Mouse (Mus musculus): Measurements from ENCODE around the gene Ccdc137.

Ccdc137 gene

DNA sequence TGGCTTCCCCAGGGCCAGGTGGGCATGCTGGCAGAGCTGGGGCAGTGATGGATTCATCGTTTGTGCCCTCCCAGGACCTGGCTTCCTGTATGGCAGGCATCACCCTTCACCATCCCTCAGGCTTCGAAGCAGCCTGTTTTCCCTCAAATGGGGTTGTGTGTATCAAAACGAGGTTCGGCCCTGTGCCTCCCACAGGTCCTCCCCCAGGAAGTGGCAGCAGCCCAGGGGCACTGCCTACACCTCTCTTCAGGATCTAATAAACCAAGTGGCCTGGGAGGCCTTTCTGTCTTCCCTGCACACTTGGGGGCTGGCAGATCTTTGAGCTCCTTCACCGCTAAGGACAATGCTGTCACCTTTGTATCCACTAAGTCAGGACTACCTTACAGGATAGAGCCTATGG is 41.0 kb downstream of the Ccdc137 start:
- no peak for DNase-seq (ENCODE audit: low read depth)

DNA sequence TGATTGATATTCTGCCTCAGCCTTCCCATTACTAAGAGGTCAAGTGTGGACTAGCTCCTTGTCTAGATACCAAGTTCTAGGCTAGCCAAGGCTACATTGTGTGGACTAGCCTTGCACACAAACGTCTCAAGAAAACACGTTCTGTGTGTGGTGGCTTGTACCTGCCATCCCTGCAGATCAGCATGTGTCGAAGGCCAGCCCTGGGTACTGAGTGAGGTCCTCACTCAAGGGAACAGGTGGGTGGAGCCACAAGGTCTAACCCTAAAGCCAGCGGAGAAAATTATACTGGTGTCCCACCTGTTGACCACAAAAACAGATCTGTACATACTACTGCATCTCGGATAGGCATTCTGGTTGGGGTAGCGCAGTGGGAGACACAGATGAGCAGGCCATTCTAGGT is 42.0 kb downstream of the Ccdc137 start:
- no peak for DNase-seq (ENCODE audit: low read depth)

GRCm38 (mm10) chr11:120500357-120500756 is 42.4 kb downstream of the Ccdc137 start:
- DNase-seq (ENCODE audit: low read depth), result no peak

- no peak for DNase-seq (ENCODE audit: low read depth)
Observed at GRCm38 (mm10) chr11:120501018-120501417, 43.1 kb downstream of the Ccdc137 start.

DNA sequence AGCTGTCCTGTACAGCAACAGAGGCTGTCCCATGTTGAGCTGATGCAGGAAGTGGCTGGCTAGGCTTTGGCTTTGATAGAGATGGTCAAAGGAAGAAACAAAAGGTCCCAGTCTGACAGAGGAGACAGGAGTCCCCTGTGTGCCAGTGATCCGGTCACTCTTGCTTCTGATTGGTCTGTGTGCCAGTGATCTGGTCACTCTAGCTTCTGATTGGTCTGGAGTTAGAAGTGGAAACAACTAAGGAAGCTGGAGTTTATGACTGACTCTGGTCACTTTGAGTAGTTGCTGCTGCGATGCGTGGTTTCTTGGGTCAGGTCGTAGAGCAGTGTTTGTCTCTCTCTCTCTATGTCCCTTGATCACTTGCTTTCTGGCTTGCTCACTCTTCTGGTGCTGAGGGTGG is 43.8 kb downstream of the Ccdc137 start:
- DNase-seq (ENCODE audit: low read depth), result no peak

- no peak for DNase-seq (ENCODE audit: low read depth)
Observed at GRCm38 (mm10) chr11:120505661-120506060, 47.7 kb downstream of the Ccdc137 start.

DNA sequence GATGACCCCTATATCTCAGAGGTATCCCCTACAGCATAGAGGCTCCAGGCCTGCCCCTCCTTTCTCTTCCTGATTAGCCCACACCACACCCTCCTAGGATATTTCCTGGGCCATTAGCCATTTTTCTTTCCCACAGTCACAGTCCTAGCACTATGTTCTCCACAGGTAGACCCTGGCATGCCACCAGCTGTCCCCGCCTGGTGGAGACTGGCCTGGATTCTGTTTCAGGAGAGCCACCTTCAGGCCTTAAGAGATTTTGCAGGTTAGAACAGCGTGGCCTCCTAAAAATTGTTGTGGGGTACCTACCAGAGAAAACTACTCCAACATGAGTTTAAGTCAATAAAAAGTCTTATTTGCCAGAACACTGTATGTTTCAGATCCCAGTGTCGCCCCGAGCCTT is 49.0 kb downstream of the Ccdc137 start:
- DNase-seq (ENCODE audit: low read depth), result no peak

DNA sequence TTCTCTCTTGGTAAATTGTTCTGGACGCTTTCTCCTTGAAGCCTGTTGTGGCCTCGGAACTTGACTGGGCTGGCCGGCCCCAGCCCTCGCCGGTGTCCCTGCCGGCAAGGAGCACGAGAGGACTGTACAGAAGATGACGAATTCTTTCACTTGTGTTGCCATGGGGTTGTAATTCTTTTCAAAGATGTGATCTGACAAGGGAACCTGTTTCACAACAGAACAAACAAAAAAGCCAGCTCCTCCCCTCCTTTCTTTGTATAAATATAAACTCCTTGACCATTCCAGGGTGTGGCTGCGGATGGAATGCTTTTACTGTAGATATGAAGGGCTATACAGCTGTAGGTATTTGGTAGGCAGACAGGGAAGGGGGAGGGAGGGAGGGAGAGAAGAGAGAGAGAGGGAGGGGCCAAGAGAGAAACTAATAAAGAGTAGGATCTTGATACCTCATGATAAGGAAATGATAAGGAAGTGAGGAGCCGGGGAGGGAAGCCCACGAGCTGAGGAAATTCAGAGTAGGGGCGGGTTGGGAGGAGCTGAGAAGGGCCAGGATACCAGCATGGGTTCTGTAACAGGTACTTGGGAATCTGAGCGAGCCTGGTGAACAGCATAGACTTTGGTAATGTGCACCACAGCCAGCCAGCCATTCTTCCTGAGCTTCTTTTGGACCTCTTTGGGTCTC is 49.8 kb downstream of the Ccdc137 start:
- no peak for DNase-seq (ENCODE audit: low read depth)

DNA sequence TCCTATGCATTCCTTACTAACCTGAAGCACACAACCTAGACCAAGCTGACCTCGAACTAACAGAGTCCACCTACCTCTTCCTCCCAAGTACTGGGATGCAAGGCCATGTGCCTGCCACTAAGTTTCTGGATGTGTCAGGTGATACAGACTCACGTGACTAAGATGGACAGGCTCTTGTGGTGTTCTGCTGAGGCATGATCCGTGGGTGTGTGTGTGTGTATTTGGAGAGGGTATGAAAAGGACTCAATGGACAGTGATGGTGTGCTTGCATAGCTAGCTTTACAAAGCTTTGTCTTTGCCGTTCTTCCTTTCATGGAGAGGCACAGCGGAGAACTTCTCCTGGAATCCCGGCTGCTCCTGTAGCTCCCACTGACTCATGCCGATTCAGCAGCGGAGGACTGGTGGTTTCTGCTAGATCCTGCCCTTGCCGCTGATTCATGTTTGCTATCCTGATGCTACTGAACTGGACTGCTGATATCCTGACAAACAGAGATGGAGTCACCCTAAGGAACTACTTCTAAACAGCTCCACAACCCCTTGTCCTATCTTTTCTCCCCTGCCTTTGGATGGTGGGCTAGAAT is 50.5 kb downstream of the Ccdc137 start:
- no peak for DNase-seq (ENCODE audit: low read depth)

- peak; percentile 47 for DNase-seq (ENCODE audit: low read depth)
Observed at GRCm38 (mm10) chr11:120509940-120510339, 52.0 kb downstream of the Ccdc137 start.

DNA sequence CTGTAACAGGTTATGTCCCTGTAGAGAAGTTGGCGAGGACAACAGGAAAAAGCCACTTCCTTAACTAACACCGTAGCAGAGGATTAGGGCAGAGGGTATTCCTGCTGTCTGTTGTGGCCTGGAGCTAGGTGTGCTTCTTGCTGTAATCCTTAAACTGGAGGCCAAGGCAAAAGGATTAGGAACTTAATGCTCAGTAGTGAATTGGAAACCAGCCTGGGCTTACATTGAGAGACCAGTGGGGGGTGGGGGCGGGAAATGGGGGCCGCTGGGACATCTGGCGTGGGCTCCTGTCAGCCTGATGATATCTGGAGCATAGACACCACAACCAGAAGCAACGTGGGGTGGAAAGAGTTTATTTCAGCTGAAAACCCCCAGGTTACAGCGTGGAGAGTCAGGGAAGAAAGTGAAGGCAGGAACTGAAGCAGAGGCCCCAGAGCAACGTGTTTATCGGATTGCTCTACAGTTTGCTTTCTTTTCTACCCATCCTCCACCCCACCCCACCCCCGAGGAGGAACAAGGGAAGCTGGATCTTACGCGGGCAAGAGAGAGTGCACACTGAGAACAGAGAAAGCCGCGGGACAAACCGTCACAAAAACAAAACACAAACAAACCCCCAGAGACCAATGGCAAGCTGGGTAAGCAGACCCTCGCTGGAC is 52.6 kb downstream of the Ccdc137 start:
- DNase-seq (ENCODE audit: low read depth), result peak; percentile 68

- DNase-seq (ENCODE audit: low read depth), result no peak
Observed at GRCm38 (mm10) chr11:120512790-120513453, 55.0 kb downstream of the Ccdc137 start.
